Mouse (Mus musculus) kidney, embryonic 15.5 days (tissue): ENCODE data around the gene Zfp428. TPM values are rescaled to one million over a fixed set of nuclear protein-coding genes. Genes with fewer than 3 reads are reported as not detected.

ENCODE experiments used
- ATAC-seq: fragments of 200-750 bp; cut with Nextera tagmentation; replicated peaks from 2 replicates; pipeline ENCODE4 v1.8.0; 2017; ENCODE audit warnings: moderate TSS enrichment; ENCODE audit not compliant: low FRiP score
- H3K27ac ChIP-seq: fragments of 300-500 bp; sonication (generic); 2 replicates; pipeline ENCODE4 v1.5.1; 2015; ENCODE audit warnings: mild to moderate bottlenecking, inconsistent platforms
- H3K27me3 ChIP-seq: fragments of 300-500 bp; sonication (generic); 2 replicates; pipeline ENCODE4 v1.6.1; 2015; ENCODE audit warnings: inconsistent platforms
- H3K36me3 ChIP-seq: fragments of 300-500 bp; sonication (generic); 2 replicates; pipeline ENCODE4 v1.6.1; 2015; ENCODE audit warnings: inconsistent platforms
- H3K4me1 ChIP-seq: fragments of 300-500 bp; sonication (generic); 2 replicates; pipeline ENCODE4 v1.6.1; 2015; ENCODE audit warnings: inconsistent platforms
- H3K4me2 ChIP-seq: fragments of 300-500 bp; sonication (generic); 2 replicates; pipeline ENCODE4 v1.6.1; 2015; ENCODE audit warnings: moderate library complexity, mild to moderate bottlenecking, inconsistent platforms
- H3K4me3 ChIP-seq: fragments of 300-500 bp; sonication (generic); replicated peaks from 2 replicates; pipeline ENCODE4 v1.5.1; 2015; ENCODE audit warnings: mild to moderate bottlenecking, inconsistent platforms
- H3K9ac ChIP-seq: fragments of 300-500 bp; sonication (generic); 2 replicates; pipeline ENCODE4 v1.6.1; 2015; ENCODE audit warnings: mild to moderate bottlenecking, inconsistent platforms
- H3K9me3 ChIP-seq: fragments of 300-500 bp; sonication (generic); replicated peaks from 2 replicates; pipeline ENCODE4 v1.6.1; 2016; ENCODE audit warnings: inconsistent platforms
- WGBS: fragments of 180-500 bp; shearing (Covaris S2); methylation state at CpG from one replicate; pipeline ENCODE4 v1.1.7; 2015; ENCODE audit warnings: mixed read lengths; 5-methylcytosine and 5-hydroxymethylcytosine counted together
- polyA plus RNA-seq: library from polyadenylated mRNA; unstranded; fragments of >200 nt; fragmentation: Nextera tagmentation; extraction: Ambion mirVana; gene quantifications from 2 replicates; pipeline ENCODE4 v1.2.1, GENCODE M21; 2015

Zfp428 gene
- polyA plus RNA-seq, 1 experiment from 2014 or later = 66.6 TPM

- Histone ChIP-seq H3K4me1 (peaks cover 7% of the 10 kb centered on the region; the same call in 1 of the 2 replicates), H3K4me3 (no peak overlapping the region), H3K27me3 (no peaks in the 10 kb centered on the region), H3K36me3 (peaks cover 90% of the 10 kb centered on the region), H3K4me2 (no peak overlapping the region), H3K9me3 (no peaks in the 10 kb centered on the region), H3K9ac (no peak overlapping the region), H3K27ac (no peak overlapping the region)
- ATAC-seq = 0 out of 2 replicates have a peak, but pooled peaks have one; percentile 4
- 82% methylated on average over 4 of the region's 4 CpGs for WGBS
Observed at GRCm38 (mm10) chr7:24563837-24564206, 57.0 kb downstream of the Zfp428 start.

GRCm38 (mm10) chr7:24564607-24565265, 57.9 kb downstream of the Zfp428 start:
- Histone ChIP-seq H3K4me1 (peaks cover 7% of the 10 kb centered on the region; the same call in 1 of the 2 replicates), H3K4me3 (no peak overlapping the region), H3K9ac (no peak overlapping the region), H3K27ac (no peak overlapping the region), H3K27me3 (no peaks in the 10 kb centered on the region), H3K36me3 (peaks cover 89% of the 10 kb centered on the region), H3K9me3 (no peaks in the 10 kb centered on the region), H3K4me2 (no peak overlapping the region)
- 65% methylated on average over 6 of the region's 6 CpGs for whole genome bisulfite sequencing
- ATAC-seq = no peak

Other genes starting within 250 kb of the Zfp428 start
- gene Zfp93, start 236.6 kb upstream of the Zfp428 start, polyA plus RNA-seq = 10.7 and 11.5 TPM in 2 replicates
- 40.0 and 43.9 TPM in 2 replicates for gene Zfp61, start 205.8 kb upstream of the Zfp428 start, polyA plus RNA-seq
- gene Zfp94, start 190.3 kb upstream of the Zfp428 start, polyA plus RNA-seq = 11.3 and 12.1 TPM in 2 replicates
- 0.43 TPM in 1 of 2 replicates, not detected in the other for gene Tescl, start 173.1 kb upstream of the Zfp428 start, polyA plus RNA-seq
- gene Lypd5, start 157.8 kb upstream of the Zfp428 start, polyA plus RNA-seq = 0.28 TPM in 1 of 2 replicates, not detected in the other
- gene Kcnn4, start 136.7 kb upstream of the Zfp428 start, polyA plus RNA-seq = 4.9 and 5.5 TPM in 2 replicates
- gene Smg9, start 107.4 kb upstream of the Zfp428 start, polyA plus RNA-seq = 28.0 and 32.8 TPM in 2 replicates
- gene Irgc1, start 54.7 kb upstream of the Zfp428 start, polyA plus RNA-seq = not detected in 2 replicates
- 14.4 and 15.3 TPM in 2 replicates for gene Plaur, start 44.5 kb upstream of the Zfp428 start, polyA plus RNA-seq
- gene Cadm4, start 25.0 kb upstream of the Zfp428 start, polyA plus RNA-seq = 6.8 and 7.3 TPM in 2 replicates
- 0.48 and 0.68 TPM in 2 replicates for gene AC161166.1, start 5.4 kb downstream of the Zfp428 start, polyA plus RNA-seq
- 7.4 and 8.3 TPM in 2 replicates for gene Irgq, start 23.7 kb downstream of the Zfp428 start, polyA plus RNA-seq
- 0.31 and 0.33 TPM in 2 replicates for gene Pinlyp, start 39.1 kb downstream of the Zfp428 start, polyA plus RNA-seq
- 117 and 137 TPM in 2 replicates for gene Xrcc1, start 39.3 kb downstream of the Zfp428 start, polyA plus RNA-seq
- 46.8 and 48.4 TPM in 2 replicates for gene Ethe1, start 80.5 kb downstream of the Zfp428 start, polyA plus RNA-seq
- 4.0 and 5.5 TPM in 2 replicates for gene Zfp575, start 80.6 kb downstream of the Zfp428 start, polyA plus RNA-seq
- 0.15 and 0.17 TPM in 2 replicates for gene Phldb3, start 103.8 kb downstream of the Zfp428 start, polyA plus RNA-seq
- gene Lypd3, start 129.5 kb downstream of the Zfp428 start, polyA plus RNA-seq = 1.0 and 1.2 TPM in 2 replicates
- gene Tex101, start 169.7 kb downstream of the Zfp428 start, polyA plus RNA-seq = not detected in 2 replicates
- not detected in 2 replicates for gene BC049730, start 202.2 kb downstream of the Zfp428 start, polyA plus RNA-seq
- gene Gm4763, start 219.9 kb downstream of the Zfp428 start, polyA plus RNA-seq = not detected in 2 replicates